25 mouse cellular contexts compared by ENCODE assay signal in the genomic region with DNA sequence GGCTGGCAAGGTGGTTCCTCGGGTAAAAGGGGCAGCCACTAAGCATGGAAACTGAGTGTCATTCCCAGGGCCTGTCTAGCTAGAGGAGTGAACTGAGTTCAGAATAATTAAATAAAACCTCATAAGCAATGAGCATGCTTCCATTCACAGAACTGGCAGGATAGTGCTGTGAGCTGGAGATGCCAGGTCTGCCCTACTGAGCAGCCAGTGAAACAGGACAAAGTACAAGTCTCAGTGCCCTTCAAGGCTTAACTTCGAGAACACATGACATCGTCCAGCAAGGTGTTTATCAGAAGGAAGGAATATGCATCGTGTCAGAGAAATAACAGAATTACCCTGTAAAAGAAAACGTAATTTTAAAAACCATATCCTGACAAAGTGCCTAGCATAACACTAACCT. TPM values are rescaled to one million over a fixed set of nuclear protein-coding genes. Genes with fewer than 3 reads are reported as not detected.
"Had no signal": no experiment of that assay in that cellular context is flagged by ENCODE, and none has a peak within 500 bp of the region (broad histone marks: within the 10 kb centered on the region; RNA-seq: fewer than 3 reads in every experiment).

No protein-coding gene starts in this region.

- H3K27ac ChIP-seq: midbrain, embryonic 10.5 days; midbrain, embryonic 12.5 days; neural tube, embryonic 13.5 days; neural tube, embryonic 15.5 days had no signal

- H3K4me3 ChIP-seq: midbrain, embryonic 10.5 days; midbrain, embryonic 12.5 days; myocyte; neural tube, embryonic 13.5 days; neural tube, embryonic 15.5 days had no signal

- ATAC-seq: midbrain, embryonic 16.5 days had no signal

- H3K9me3 ChIP-seq: midbrain, embryonic 10.5 days; midbrain, embryonic 12.5 days; neural tube, embryonic 13.5 days; neural tube, embryonic 15.5 days had no signal

- DNase-seq: lung, adult 18-20 months; lung, embryonic 14.5 days; lung, postnatal 10 days; lung, postnatal 4 days; midbrain, embryonic 14.5 days; retina, postnatal 1 day; right cerebral cortex, adult 18-20 months; right cerebral cortex, postnatal 25 days; right cerebral cortex, postnatal 4 days; spleen, adult 18-20 months; thymus, adult 18-20 months; thymus, postnatal 14 days; thymus, postnatal 36 days had no signal

- H3K4me2 ChIP-seq: lung, embryonic 14.5 days; midbrain, embryonic 12.5 days; neural tube, embryonic 13.5 days; neural tube, embryonic 15.5 days had no signal

- H3K27me3 ChIP-seq: midbrain, embryonic 12.5 days; neural tube, embryonic 13.5 days; neural tube, embryonic 15.5 days had no signal

- H3K9ac ChIP-seq: lung, embryonic 14.5 days; midbrain, embryonic 12.5 days; neural tube, embryonic 13.5 days; neural tube, embryonic 15.5 days had no signal

RNA-seq across cellular contexts. Expression of a gene that starts 29.0 kb away (rescaled TPM):
- polyA plus RNA-seq: lung, embryonic 14.5 days; lung, embryonic 16.5 days; midbrain, embryonic 12.5 days; myocyte; neural tube, embryonic 11.5 days; neural tube, embryonic 13.5 days; neural tube, embryonic 15.5 days; small intestine, adult 2 months; stomach, embryonic 14.5 days; stomach, embryonic 16.5 days; thymus, postnatal 0 days had no signal
